Mouse (Mus musculus) frontal cortex, postnatal 36 days (tissue): ENCODE results near the gene Fars2.

Source experiments
- DNase-seq, 2 experiments: peaks; one replicate each; pipeline ENCODE4 v3.0.0; 2022; ENCODE audit warnings: low spot score in 2 of 2

The Fars2 gene

GRCm38 (mm10) chr13:36731016-36731930, 614.1 kb downstream of the Fars2 start:
- DNase-seq: peak; percentile 56 to 59

- peak; percentile 47 to 51 for DNase-seq
Measured at GRCm38 (mm10) chr13:36731931-36732461, 614.8 kb downstream of the Fars2 start.

GRCm38 (mm10) chr13:36732891-36733490, 615.8 kb downstream of the Fars2 start:
- DNase-seq: no peak

- DNase-seq: peak; percentile 28 to 34
Measured at GRCm38 (mm10) chr13:36733566-36733965, 616.4 kb downstream of the Fars2 start.

GRCm38 (mm10) chr13:36733989-36734690, 616.9 kb downstream of the Fars2 start:
- peak; percentile 53 to 62 for DNase-seq

GRCm38 (mm10) chr13:36734731-36735571, 617.7 kb downstream of the Fars2 start, which contains the start of gene Nrn1:
TSS of gene Nrn1 (minus strand) at chr13:36735131.
- DNase-seq: peak; percentile 48 to 54

- DNase-seq: peak; percentile 65 to 72
Measured at GRCm38 (mm10) chr13:36735901-36736618, 618.8 kb downstream of the Fars2 start.

GRCm38 (mm10) chr13:36736619-36736996, 619.4 kb downstream of the Fars2 start:
- no peak for DNase-seq

- DNase-seq: no peak
Measured at GRCm38 (mm10) chr13:36750056-36750455, 632.8 kb downstream of the Fars2 start.

- DNase-seq: no peak
Measured at GRCm38 (mm10) chr13:36751861-36752260, 634.6 kb downstream of the Fars2 start.

- DNase-seq: no peak
Measured at GRCm38 (mm10) chr13:36766801-36767200, 649.6 kb downstream of the Fars2 start.
